Mouse (Mus musculus) liver, adult 2 months (tissue): ENCODE measurements around the gene Rassf5. TPM values are rescaled to one million over a fixed set of nuclear protein-coding genes. Genes with fewer than 3 reads are reported as not detected.

ENCODE experiments used
- DNase-seq: peaks from one replicate; pipeline ENCODE4 v3.0.0-alpha.2; 2011; ENCODE audit warnings: low read depth, low spot score; ENCODE audit errors: extremely low read depth
- H3K27ac ChIP-seq: fragments of 200-500 bp; replicated peaks from 2 replicates; pipeline ENCODE4 v1.5.1; 2012; ENCODE audit warnings: low read depth, mild to moderate bottlenecking, control low read depth, inconsistent platforms, low read length; ENCODE audit not compliant: insufficient read depth
- H3K27me3 ChIP-seq: fragments of 200-500 bp; 2 replicates; pipeline ENCODE4 v1.6.1; 2012; ENCODE audit warnings: mild to moderate bottlenecking, moderate library complexity, low read length, inconsistent platforms; ENCODE audit not compliant: control insufficient read depth, insufficient read depth
- H3K36me3 ChIP-seq: fragments of 200-500 bp; 2 replicates; pipeline ENCODE4 v1.6.1; 2012; ENCODE audit warnings: low read length, inconsistent platforms; ENCODE audit not compliant: control insufficient read depth, insufficient read depth
- H3K4me1 ChIP-seq: fragments of 200-500 bp; 2 replicates; pipeline ENCODE4 v1.6.1; 2011; ENCODE audit warnings: low read length; ENCODE audit not compliant: control insufficient read depth, insufficient read depth
- H3K4me3 ChIP-seq: fragments of 200-500 bp; 2 replicates; pipeline ENCODE4 v1.5.1; 2011; ENCODE audit warnings: low read depth, mild to moderate bottlenecking, control low read depth, low read length, moderate library complexity; ENCODE audit not compliant: insufficient read depth
- H3K79me2 ChIP-seq: fragments of 200-500 bp; 2 replicates; pipeline ENCODE4 v1.6.1; 2012; ENCODE audit warnings: inconsistent platforms, mild to moderate bottlenecking, low read length, moderate library complexity; ENCODE audit not compliant: control insufficient read depth, insufficient read depth
- H3K9ac ChIP-seq: fragments of 200-500 bp; 2 replicates; pipeline ENCODE4 v1.6.1; 2012; ENCODE audit warnings: low read depth, mild to moderate bottlenecking, control low read depth, inconsistent platforms, low read length
- CTCF ChIP-seq: fragments of 200-500 bp; IDR thresholded peaks from 2 replicates; pipeline ENCODE4 v1.5.1; 2011; ENCODE audit warnings: low read depth, low read length, control low read depth
- POLR2A ChIP-seq: fragments of 200-500 bp; IDR thresholded peaks from 2 replicates; pipeline ENCODE4 v1.6.1; 2011; ENCODE audit warnings: low read length, control low read depth; ENCODE audit not compliant: insufficient read depth; ENCODE audit errors: extremely low read depth
- WGBS: fragments of 180-500 bp; shearing (Covaris S2); methylation state at CpG from one replicate; pipeline ENCODE4 v1.1.7; 2018; 5-methylcytosine and 5-hydroxymethylcytosine counted together
- polyA plus RNA-seq: library from polyadenylated mRNA; depleted of rRNA; stranded (reverse); fragments of >200 nt; gene quantifications from 2 replicates; pipeline ENCODE4 v1.2.3, GENCODE M21; 2012
- total RNA-seq: library from RNA; depleted of rRNA; stranded (reverse); fragments of >200 nt; gene quantifications from 2 replicates; pipeline ENCODE4 v1.2.3, GENCODE M21; 2014

Rassf5 gene
- total and polyA plus RNA-seq, 2 experiments, result 3.4 to 6.1 TPM

GRCm38 (mm10) chr1:131139102-131140095 is 105.7 kb downstream of the Rassf5 start:
- Histone ChIP-seq H3K27ac (peak overlapping the region; percentile 77; the same call in 1 of the 2 replicates), H3K4me3 (peak overlapping the region; percentile 86; the same call in 1 of the 2 replicates), H3K27me3 (no peaks in the 10 kb centered on the region), H3K4me1 (no peaks in the 10 kb centered on the region; the same call in 1 of the 2 replicates), H3K9ac (0 out of 2 replicates have a peak overlapping the region, but pooled peaks have one; percentile 47), H3K36me3 (no peaks in the 10 kb centered on the region), H3K79me2 (no peaks in the 10 kb centered on the region)
- 58% methylated on average over 11 of the region's 11 CpGs for WGBS
- TF ChIP-seq CTCF (no peak), POLR2A (no peak)
- DNase-seq, result peak; percentile 86

DNA sequence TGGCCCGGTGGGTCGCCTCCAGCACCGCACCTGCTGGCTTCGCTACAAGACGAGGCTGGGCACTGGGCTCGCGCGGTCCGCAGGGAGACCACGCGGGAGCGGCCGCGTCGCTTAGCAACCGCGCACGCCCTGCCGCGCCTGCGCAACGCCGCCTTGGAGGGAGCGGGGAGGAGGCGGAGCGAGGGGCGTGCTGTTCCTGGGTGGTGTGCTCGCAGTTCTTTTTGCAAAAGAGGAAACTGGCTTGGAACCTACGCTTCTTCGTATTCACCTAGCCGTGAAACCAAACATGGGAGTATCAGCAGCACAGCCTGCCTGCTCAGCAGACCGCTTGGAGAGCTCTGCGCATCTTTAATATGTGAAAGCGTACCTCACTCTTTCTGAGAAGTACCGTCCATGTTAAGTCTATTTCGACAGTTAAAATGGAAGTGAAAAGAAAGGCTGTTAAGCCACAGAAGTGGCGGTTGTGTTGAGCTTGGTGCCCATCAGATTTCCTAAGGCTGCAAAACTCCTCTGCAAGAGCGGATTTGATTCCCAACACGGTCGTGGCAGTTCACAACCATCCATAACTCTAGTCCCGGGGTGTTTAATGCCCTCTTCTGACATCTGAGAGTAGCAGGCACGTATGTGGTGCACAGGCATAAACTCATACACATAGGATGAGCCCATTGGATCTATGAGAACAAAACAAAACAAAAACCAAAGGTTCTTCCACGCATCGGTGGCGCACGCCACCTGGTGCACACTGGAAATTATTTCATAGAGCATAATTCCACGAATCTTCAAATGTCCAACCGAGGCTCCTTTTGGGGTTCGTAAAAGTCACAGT is 106.7 kb downstream of the Rassf5 start, which contains the start of gene Dyrk3:
TSS of gene Dyrk3 (minus strand) at position 150 of the 826 bp plus-strand sequence.
- Histone ChIP-seq H3K36me3 (no peaks in the 10 kb centered on the region), H3K27ac (peak within 1 kb of the TSS; percentile 77), H3K79me2 (no peaks in the 10 kb centered on the region), H3K27me3 (no peaks in the 10 kb centered on the region), H3K4me1 (no peaks in the 10 kb centered on the region; the same call in 1 of the 2 replicates), H3K4me3 (peak within 1 kb of the TSS; percentile 86), H3K9ac (peak within 1 kb of the TSS; percentile 78)
- DNase-seq, result peak; percentile 85
- 1% methylated on average over 49 of the region's 49 CpGs for WGBS
- TF ChIP-seq CTCF (peak; percentile 69), POLR2A (no peak)

DNA sequence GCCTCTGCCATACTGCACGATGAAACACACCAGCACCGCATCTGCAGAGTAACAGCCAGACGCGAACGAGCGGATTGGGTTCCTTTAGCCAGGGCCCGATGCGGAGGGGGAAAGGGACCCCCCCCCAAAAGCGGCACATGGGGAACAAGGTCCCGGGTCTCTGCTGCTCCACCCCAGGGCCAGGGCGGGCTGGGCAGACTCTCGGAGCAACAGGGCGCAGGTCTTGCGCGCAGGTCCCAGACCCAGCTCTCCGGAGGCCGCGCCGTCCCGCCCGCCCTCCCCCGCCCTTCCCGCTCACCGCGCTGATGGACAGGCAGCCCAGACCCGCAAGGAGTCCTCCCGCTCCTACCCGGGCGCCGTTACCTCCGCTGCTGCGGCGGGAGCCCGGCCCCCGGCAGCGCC is 107.3 kb downstream of the Rassf5 start:
- TF ChIP-seq POLR2A, result no peak
- TF ChIP-seq CTCF, result no peak
- H3K9ac ChIP-seq, result peak overlapping the region; percentile 78
- no peaks in the 10 kb centered on the region for H3K27me3 ChIP-seq
- H3K4me1 ChIP-seq, result no peaks in the 10 kb centered on the region; the same call in 1 of the 2 replicates
- peak overlapping the region; percentile 86 for H3K4me3 ChIP-seq
- DNase-seq, result no peak
- no peaks in the 10 kb centered on the region for H3K36me3 ChIP-seq
- under 1% methylated on average over 36 of the region's 36 CpGs for WGBS
- H3K27ac ChIP-seq, result no peak overlapping the region
- H3K79me2 ChIP-seq, result no peaks in the 10 kb centered on the region

- TF ChIP-seq POLR2A, result no peak
- TF ChIP-seq CTCF, result no peak
- H3K27ac ChIP-seq, result no peak overlapping the region
- H3K36me3 ChIP-seq, result no peaks in the 10 kb centered on the region
- 63% methylated on average over 5 of the region's 5 CpGs for WGBS
- H3K9ac ChIP-seq, result no peak overlapping the region
- DNase-seq, result no peak
- H3K79me2 ChIP-seq, result no peaks in the 10 kb centered on the region
- no peak overlapping the region for H3K4me3 ChIP-seq
- no peaks in the 10 kb centered on the region; the same call in 1 of the 2 replicates for H3K4me1 ChIP-seq
- H3K27me3 ChIP-seq, result no peaks in the 10 kb centered on the region
Measured at GRCm38 (mm10) chr1:131137111-131137510, 107.9 kb downstream of the Rassf5 start.

DNA sequence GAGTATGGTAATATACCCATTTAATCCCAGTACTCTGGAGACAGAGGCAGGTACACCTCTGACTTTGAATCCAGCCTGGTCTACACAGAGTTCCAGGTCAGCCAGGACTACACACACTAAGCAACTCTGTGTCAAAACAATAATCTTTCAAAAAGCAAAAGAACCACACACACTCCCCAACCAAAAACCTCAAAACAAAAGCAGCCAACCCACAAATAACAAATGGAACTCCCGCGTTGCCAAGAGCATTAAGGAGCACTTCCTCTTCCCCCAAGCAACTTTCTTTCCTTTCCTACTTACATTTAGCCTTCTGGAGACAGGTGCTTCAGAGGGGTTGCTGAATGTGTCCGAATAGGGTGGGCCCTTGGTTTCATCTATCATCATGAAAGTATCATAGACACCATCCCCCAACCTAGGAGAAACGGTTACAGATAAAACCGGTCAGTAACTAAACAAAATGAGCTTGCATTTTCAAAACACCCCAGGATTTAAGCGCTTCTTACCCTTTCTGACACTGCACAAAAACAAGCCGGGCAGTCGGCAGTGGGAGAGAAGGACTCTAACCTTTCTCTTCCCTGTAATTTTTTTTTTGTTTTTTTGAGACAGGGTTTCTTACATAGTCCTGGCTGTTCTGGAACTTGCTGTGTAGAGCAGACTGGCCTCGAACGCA is 109.0 kb downstream of the Rassf5 start:
- H3K79me2 ChIP-seq, result no peaks in the 10 kb centered on the region
- 89% methylated on average over 10 of the region's 10 CpGs for WGBS
- DNase-seq, result no peak
- no peaks in the 10 kb centered on the region; the same call in 1 of the 2 replicates for H3K4me1 ChIP-seq
- no peaks in the 10 kb centered on the region for H3K36me3 ChIP-seq
- no peak for TF ChIP-seq POLR2A
- no peak for TF ChIP-seq CTCF
- no peak overlapping the region for H3K4me3 ChIP-seq
- no peaks in the 10 kb centered on the region for H3K27me3 ChIP-seq
- no peak overlapping the region for H3K27ac ChIP-seq
- no peak overlapping the region for H3K9ac ChIP-seq
